Mouse (Mus musculus) kidney, embryonic 15.5 days (tissue): Measurements from ENCODE around the gene Ddx39. TPM values are rescaled to one million over a fixed set of nuclear protein-coding genes. Genes with fewer than 3 reads are reported as not detected.

Source experiments
- ATAC-seq: fragments of 200-750 bp; cut with Nextera tagmentation; replicated peaks from 2 replicates; pipeline ENCODE4 v1.8.0; 2017; ENCODE audit warnings: moderate TSS enrichment; ENCODE audit not compliant: low FRiP score
- H3K27ac ChIP-seq: fragments of 300-500 bp; sonication (generic); 2 replicates; pipeline ENCODE4 v1.5.1; 2015; ENCODE audit warnings: mild to moderate bottlenecking, inconsistent platforms
- H3K27me3 ChIP-seq: fragments of 300-500 bp; sonication (generic); 2 replicates; pipeline ENCODE4 v1.6.1; 2015; ENCODE audit warnings: inconsistent platforms
- H3K36me3 ChIP-seq: fragments of 300-500 bp; sonication (generic); 2 replicates; pipeline ENCODE4 v1.6.1; 2015; ENCODE audit warnings: inconsistent platforms
- H3K4me1 ChIP-seq: fragments of 300-500 bp; sonication (generic); 2 replicates; pipeline ENCODE4 v1.6.1; 2015; ENCODE audit warnings: inconsistent platforms
- H3K4me2 ChIP-seq: fragments of 300-500 bp; sonication (generic); 2 replicates; pipeline ENCODE4 v1.6.1; 2015; ENCODE audit warnings: moderate library complexity, mild to moderate bottlenecking, inconsistent platforms
- H3K4me3 ChIP-seq: fragments of 300-500 bp; sonication (generic); replicated peaks from 2 replicates; pipeline ENCODE4 v1.5.1; 2015; ENCODE audit warnings: mild to moderate bottlenecking, inconsistent platforms
- H3K9ac ChIP-seq: fragments of 300-500 bp; sonication (generic); 2 replicates; pipeline ENCODE4 v1.6.1; 2015; ENCODE audit warnings: mild to moderate bottlenecking, inconsistent platforms
- H3K9me3 ChIP-seq: fragments of 300-500 bp; sonication (generic); replicated peaks from 2 replicates; pipeline ENCODE4 v1.6.1; 2016; ENCODE audit warnings: inconsistent platforms
- WGBS: fragments of 180-500 bp; shearing (Covaris S2); methylation state at CpG from one replicate; pipeline ENCODE4 v1.1.7; 2015; ENCODE audit warnings: mixed read lengths; 5-methylcytosine and 5-hydroxymethylcytosine counted together
- polyA plus RNA-seq: library from polyadenylated mRNA; unstranded; fragments of >200 nt; fragmentation: Nextera tagmentation; extraction: Ambion mirVana; gene quantifications from 2 replicates; pipeline ENCODE4 v1.2.1, GENCODE M21; 2015

The Ddx39 gene
- 189 and 192 TPM in 2 replicates for polyA plus RNA-seq

DNA sequence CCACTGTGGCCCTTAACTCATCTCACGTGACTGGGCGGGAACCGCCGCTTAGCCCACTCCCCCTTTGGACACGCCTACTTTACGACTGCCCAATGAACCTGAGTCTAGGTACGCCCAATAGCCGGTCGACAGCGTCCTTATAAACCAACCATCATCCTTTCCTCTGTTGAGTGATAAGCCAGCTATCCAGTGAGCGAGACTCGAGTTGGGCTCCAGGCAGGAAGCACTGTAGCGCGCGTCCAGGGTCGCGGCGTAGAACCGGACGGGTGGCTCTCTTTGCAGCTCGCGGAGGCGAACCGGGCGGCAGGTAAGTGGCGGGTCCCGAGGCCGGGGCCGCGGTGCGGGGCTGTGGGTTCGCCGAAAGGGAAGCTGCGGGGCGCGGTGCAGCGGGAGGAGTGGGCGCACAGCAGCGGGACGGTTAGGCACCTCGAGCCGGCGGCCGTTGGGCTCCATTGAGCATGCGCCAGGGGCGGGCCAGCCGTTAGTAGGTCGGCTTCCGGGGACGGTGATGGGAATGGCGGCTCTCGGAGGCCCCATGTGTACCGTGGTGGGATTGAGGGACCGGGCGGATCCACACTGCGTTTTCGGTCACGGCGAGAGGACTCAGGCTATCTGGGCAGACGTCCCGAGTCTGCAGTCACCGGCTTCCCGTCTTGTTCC lies at the start of gene Ddx39:
Gene Ddx39 (plus strand): TSS at position 147 of the 660 bp plus-strand sequence.
- Histone ChIP-seq H3K9ac (peak within 1 kb of the TSS; percentile 87), H3K27ac (peak within 1 kb of the TSS; percentile 96), H3K27me3 (no peaks in the 10 kb centered on the region), H3K9me3 (no peaks in the 10 kb centered on the region), H3K4me1 (peaks cover 20% of the 10 kb centered on the region), H3K36me3 (peaks cover 15% of the 10 kb centered on the region), H3K4me2 (peak within 1 kb of the TSS; percentile 82), H3K4me3 (peak within 1 kb of the TSS; percentile 96)
- under 1% methylated on average over 63 of the region's 63 CpGs for WGBS
- ATAC-seq: peak; percentile 100

DNA sequence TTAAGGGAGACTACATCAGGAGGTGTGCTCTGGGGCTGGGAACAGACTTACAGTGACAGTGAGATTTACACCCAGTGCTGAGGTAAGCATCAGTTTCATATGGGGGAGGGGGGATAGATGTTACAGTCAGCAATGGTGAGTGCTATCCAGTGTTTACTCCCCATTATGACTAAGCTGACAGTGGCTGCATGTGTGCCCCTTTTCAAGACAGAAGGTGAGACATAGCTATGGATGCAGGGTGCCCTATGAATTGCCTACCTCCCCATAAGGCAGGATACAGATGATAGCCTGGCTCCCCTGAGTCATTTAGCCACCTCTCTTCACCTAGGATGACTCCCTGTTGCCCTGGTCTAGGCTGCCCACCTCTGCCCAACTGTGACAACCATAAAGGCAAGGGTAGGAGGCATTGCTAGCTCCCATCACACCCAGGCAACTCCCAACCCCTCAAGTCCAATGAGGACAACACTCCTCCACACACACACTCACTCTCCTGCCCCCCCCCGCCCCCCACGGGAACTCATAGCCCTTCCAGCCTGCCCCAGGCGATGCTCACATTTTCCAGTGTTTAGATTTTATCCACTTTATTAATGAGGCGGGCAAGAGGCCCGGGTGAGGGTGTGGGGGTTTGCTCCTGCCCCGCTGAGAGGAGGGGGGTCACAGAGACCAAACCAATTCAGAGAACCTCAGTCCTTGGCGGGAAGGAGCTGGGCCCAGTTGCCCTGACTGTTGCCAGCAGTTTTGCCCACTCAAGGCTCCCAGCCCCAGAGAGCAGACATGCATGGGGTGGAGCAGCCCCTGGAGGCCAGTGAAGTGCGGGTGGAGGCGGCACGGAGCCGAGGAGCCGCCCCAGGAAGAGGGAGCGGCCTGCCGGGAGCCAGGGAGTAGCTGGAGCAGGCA lies 48.8 kb upstream of the Ddx39 start, which contains the start of gene Ptger1:
Gene Ptger1 (plus strand): TSS at position 710 of the 897 bp plus-strand sequence.
- peaks cover 40% of the 10 kb centered on the region for H3K36me3 ChIP-seq
- H3K4me2 ChIP-seq: peak within 1 kb of the TSS; percentile 76
- ATAC-seq: peak; percentile 26
- 0 out of 2 replicates have a peak, but pooled peaks cover 4% of the 10 kb centered on the region for H3K27me3 ChIP-seq
- H3K9me3 ChIP-seq: no peaks in the 10 kb centered on the region
- H3K4me1 ChIP-seq: peaks cover 83% of the 10 kb centered on the region
- 0 out of 2 replicates have a peak within 1 kb of the TSS, but pooled peaks have one; percentile 11 for H3K9ac ChIP-seq
- WGBS: 20% methylated on average over 14 of the region's 14 CpGs
- peak within 1 kb of the TSS; percentile 88 for H3K27ac ChIP-seq
- peak within 1 kb of the TSS; percentile 12; the same call in 1 of the 2 replicates for H3K4me3 ChIP-seq

DNA sequence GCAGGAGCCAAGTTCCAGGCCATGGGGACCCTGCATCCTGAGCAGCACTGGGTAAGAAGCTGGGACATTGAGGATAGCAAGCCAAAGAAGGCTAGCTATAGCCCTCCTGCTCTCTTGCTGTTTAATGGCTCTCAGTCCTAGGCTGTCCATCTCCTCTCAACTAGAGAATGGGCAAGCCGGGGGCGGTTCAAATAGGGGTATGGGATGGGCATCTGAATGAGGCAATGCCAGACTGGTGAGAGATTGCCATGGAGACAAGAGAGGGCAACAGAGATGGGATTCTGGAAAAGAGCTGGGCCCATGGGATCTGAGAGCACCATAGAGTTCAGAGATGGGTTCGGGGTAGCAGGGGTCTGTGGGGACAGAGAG lies 48.1 kb upstream of the Ddx39 start:
- 89% methylated on average over 3 of the region's 3 CpGs for WGBS

DNA sequence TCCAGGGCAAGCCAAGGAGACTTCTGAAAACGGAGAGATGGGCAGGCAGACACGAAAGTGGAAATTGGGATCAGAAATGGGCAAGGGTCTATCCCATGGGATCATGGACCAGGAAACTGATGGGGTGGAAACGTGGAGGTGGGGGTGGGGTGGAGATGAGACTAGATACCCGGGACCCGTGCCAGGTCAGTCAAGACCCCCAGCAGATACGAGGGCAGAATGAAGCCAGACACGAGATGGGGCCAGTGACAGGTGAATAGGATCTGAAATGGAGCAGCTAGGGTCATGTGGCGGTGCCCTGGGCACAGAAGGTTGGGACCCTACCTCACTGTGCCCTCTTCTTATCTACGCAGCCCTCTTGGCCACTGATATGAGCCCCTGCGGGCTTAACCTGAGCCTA lies 47.5 kb upstream of the Ddx39 start:
- ATAC-seq: no peak
- peak overlapping the region; percentile 76 for H3K4me2 ChIP-seq
- 83% methylated on average over 10 of the region's 10 CpGs for WGBS
- H3K36me3 ChIP-seq: peaks cover 53% of the 10 kb centered on the region
- no peak overlapping the region for H3K27ac ChIP-seq
- H3K4me3 ChIP-seq: 0 out of 2 replicates have a peak overlapping the region, but pooled peaks have one; percentile 44
- no peak overlapping the region for H3K9ac ChIP-seq
- H3K27me3 ChIP-seq: 0 out of 2 replicates have a peak, but pooled peaks cover 4% of the 10 kb centered on the region
- no peaks in the 10 kb centered on the region for H3K9me3 ChIP-seq
- H3K4me1 ChIP-seq: peaks cover 70% of the 10 kb centered on the region

More for the DNA sequence above, 48.1 kb upstream of the Ddx39 start:
- Histone ChIP-seq H3K4me2 (peak overlapping the region; percentile 44), H3K4me3 (peak overlapping the region; percentile 12; the same call in 1 of the 2 replicates), H3K9me3 (no peaks in the 10 kb centered on the region), H3K9ac (0 out of 2 replicates have a peak overlapping the region, but pooled peaks have one; percentile 11), H3K27ac (peak overlapping the region; percentile 88), H3K36me3 (peaks cover 46% of the 10 kb centered on the region), H3K27me3 (0 out of 2 replicates have a peak, but pooled peaks cover 4% of the 10 kb centered on the region), H3K4me1 (peaks cover 77% of the 10 kb centered on the region)
- ATAC-seq: no peak

DNA sequence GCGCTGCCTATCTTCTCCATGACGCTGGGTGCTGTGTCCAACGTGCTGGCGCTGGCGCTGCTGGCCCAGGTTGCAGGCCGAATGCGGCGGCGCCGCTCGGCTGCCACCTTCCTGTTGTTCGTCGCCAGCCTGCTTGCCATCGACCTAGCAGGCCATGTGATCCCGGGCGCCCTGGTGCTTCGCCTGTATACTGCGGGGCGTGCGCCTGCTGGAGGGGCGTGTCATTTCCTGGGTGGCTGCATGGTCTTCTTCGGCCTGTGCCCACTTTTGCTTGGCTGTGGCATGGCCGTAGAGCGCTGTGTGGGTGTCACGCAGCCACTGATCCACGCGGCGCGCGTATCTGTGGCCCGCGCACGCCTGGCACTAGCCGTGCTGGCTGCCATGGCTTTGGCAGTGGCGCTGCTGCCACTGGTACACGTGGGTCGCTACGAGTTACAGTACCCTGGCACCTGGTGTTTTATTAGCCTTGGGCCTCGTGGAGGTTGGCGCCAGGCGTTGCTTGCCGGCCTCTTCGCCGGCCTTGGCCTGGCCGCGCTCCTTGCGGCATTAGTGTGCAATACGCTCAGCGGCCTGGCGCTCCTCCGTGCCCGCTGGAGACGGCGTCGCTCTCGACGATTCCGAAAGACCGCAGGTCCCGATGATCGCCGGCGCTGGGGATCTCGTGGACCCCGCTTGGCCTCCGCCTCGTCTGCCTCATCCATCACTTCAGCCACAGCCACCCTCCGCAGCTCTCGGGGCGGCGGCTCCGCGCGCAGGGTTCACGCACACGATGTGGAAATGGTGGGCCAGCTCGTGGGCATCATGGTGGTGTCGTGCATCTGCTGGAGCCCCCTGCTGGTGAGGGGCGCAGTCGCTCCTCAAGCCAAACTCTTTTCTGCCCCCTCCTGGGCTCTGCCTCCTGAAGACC lies 46.7 kb upstream of the Ddx39 start:
- Histone ChIP-seq H3K27ac (no peak overlapping the region), H3K4me3 (peak overlapping the region; percentile 44), H3K4me2 (peak overlapping the region; percentile 76), H3K9me3 (no peaks in the 10 kb centered on the region), H3K36me3 (peaks cover 58% of the 10 kb centered on the region), H3K27me3 (0 out of 2 replicates have a peak, but pooled peaks cover 4% of the 10 kb centered on the region), H3K9ac (peak overlapping the region; percentile 53; the same call in 1 of the 2 replicates), H3K4me1 (peaks cover 63% of the 10 kb centered on the region)
- ATAC-seq: peak; percentile 27
- WGBS: 21% methylated on average over 80 of the region's 80 CpGs

DNA sequence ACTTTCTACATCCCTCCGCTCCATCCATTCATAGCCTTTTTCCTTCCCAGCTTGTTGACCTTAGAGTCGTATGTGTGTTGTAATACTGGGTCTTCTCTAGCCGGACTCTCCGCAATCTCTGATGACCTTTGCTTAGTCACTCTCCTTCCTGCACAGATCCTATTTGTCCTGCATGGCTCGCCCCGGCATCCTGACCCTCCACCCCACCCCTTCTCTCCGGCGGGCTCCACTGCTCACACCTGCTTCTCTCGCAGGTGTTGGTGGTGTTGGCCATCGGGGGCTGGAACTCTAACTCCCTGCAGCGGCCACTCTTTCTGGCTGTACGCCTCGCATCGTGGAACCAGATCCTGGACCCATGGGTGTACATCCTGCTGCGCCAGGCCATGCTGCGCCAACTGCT lies 46.0 kb upstream of the Ddx39 start:
- Histone ChIP-seq H3K36me3 (peaks cover 58% of the 10 kb centered on the region), H3K4me3 (no peak overlapping the region), H3K9me3 (no peaks in the 10 kb centered on the region), H3K27me3 (0 out of 2 replicates have a peak, but pooled peaks cover 4% of the 10 kb centered on the region), H3K4me2 (peak overlapping the region; percentile 76; the same call in 1 of the 2 replicates), H3K27ac (no peak overlapping the region), H3K9ac (no peak overlapping the region), H3K4me1 (peaks cover 55% of the 10 kb centered on the region)
- WGBS: 72% methylated on average over 16 of the region's 16 CpGs
- no peak for ATAC-seq

DNA sequence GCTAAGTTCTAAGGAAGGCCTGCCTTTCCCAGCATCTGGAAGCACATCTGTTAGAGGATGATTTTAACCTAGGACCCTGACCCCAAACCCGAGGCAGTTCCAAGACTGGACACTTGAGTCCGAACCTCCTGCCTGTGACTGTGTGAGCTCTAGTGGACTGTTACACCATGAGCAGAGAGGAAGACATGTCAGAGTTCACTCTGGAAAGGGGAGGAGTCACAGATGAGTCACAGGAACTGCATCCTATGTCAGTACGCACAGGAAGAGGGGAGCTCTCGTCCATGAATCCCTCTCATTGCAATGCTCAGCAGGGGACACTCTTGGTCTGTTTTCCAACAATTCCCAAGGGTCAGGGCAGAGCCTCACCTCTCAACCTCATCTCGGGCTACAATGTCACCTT lies 42.0 kb upstream of the Ddx39 start:
- Histone ChIP-seq H3K36me3 (peaks cover 84% of the 10 kb centered on the region), H3K9me3 (no peaks in the 10 kb centered on the region), H3K27ac (0 out of 2 replicates have a peak overlapping the region, but pooled peaks have one; percentile 23), H3K27me3 (0 out of 2 replicates have a peak, but pooled peaks cover 3% of the 10 kb centered on the region), H3K4me1 (peaks cover 16% of the 10 kb centered on the region), H3K4me2 (no peak overlapping the region), H3K9ac (no peak overlapping the region), H3K4me3 (no peak overlapping the region)
- WGBS: 58% methylated on average over 5 of the region's 5 CpGs
- ATAC-seq: no peak

DNA sequence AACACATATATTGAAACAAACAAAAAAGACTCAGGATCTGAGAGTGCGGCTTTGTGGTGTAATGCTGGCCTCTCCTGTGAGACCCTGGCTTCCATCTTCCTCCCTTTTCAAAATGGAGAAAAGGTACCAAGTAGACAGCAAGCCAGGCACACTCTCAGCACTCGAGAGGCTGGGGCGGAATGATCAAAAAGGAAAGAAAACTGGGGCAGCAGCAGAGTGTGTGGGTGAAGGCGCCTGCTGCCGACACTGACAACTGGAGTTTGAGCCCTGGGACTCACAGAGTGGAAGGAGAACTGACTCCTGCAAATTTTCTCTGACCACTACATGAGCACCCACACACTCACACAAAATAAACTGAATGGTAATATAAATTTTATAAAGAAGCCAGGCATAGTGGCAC lies 40.5 kb upstream of the Ddx39 start:
- Histone ChIP-seq H3K36me3 (peaks cover 95% of the 10 kb centered on the region), H3K4me3 (no peak overlapping the region), H3K27ac (no peak overlapping the region), H3K27me3 (no peaks in the 10 kb centered on the region), H3K9ac (no peak overlapping the region), H3K4me2 (no peak overlapping the region), H3K4me1 (peaks cover under 1% of the 10 kb centered on the region; the same call in 1 of the 2 replicates), H3K9me3 (no peaks in the 10 kb centered on the region)
- WGBS: 92% methylated on average over 5 of the region's 5 CpGs
- no peak for ATAC-seq

DNA sequence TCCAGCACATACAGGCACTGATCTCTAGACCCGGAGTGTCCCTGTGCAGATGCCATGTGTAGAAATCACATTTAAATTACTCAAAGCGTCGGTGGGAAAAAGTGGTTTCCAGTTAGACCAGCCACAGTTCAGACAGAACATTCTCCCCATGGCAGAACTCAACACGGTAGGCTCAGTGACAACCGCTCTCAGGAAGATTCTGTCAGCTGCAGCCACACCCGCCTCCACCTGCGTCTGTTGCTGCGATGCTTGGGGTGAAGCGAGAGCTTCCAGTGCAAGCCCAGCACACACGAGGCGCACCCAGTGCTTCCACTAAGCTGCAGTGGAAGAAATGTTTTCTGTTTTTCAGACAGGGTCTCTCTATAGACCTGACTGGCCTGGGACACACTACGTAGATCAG lies 35.1 kb upstream of the Ddx39 start:
- Histone ChIP-seq H3K4me1 (peaks cover 9% of the 10 kb centered on the region), H3K27ac (no peak overlapping the region), H3K9ac (no peak overlapping the region), H3K4me2 (no peak overlapping the region), H3K27me3 (no peaks in the 10 kb centered on the region), H3K36me3 (peaks cover 87% of the 10 kb centered on the region), H3K9me3 (no peaks in the 10 kb centered on the region), H3K4me3 (no peak overlapping the region)
- WGBS: 93% methylated on average over 12 of the region's 12 CpGs
- no peak for ATAC-seq

DNA sequence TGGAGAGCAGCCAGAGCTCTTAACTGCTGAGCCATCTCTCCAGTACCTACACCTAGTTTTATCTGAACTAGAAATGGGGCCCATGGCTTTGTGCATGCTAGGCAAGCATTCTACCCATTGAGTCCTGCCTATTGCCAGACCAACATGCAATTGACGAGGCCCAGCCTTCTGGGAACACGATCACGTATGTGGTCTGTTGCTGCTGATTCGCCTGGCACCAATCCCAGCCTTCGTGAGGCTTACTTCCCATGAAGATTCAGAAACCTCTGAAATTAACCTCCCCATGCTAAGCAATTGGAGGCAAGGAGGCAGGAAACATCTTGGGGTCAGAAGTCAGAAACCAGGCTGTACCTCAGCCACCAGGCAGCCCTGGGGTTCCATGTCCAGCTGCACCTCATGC lies 34.4 kb upstream of the Ddx39 start:
- Histone ChIP-seq H3K36me3 (peaks cover 89% of the 10 kb centered on the region), H3K27ac (peak overlapping the region; percentile 68), H3K9me3 (no peaks in the 10 kb centered on the region), H3K9ac (no peak overlapping the region), H3K4me3 (no peak overlapping the region), H3K4me2 (peak overlapping the region; percentile 26; the same call in 1 of the 2 replicates), H3K27me3 (no peaks in the 10 kb centered on the region), H3K4me1 (peaks cover 9% of the 10 kb centered on the region)
- WGBS: 77% methylated on average over 5 of the region's 5 CpGs
- ATAC-seq: no peak

DNA sequence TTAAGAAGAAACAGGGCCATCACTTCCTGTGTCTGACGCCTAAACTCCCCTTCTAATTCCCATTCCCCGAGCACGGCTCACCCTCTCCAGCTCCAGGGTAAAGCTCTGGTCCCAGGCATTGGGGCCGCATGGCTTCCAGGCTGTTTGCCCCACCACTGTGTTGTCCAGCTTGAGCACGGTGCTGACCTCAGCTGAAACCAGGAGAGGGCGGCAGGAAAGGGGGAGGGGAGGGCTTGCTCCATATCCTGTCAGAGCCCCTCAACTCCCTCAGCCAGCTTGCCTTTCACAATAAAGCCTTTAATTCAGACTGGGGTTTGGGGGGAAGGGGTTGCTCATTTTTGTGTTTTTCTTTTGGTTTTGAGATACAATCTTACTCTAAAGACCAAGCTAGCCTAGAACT lies 33.9 kb upstream of the Ddx39 start:
- H3K27ac ChIP-seq: peak overlapping the region; percentile 68
- no peaks in the 10 kb centered on the region for H3K9me3 ChIP-seq
- H3K4me2 ChIP-seq: peak overlapping the region; percentile 26; the same call in 1 of the 2 replicates
- ATAC-seq: peak; percentile 83
- no peak overlapping the region; the same call in 1 of the 2 replicates for H3K9ac ChIP-seq
- 12% methylated on average over 6 of the region's 6 CpGs for WGBS
- peaks cover 9% of the 10 kb centered on the region for H3K4me1 ChIP-seq
- H3K36me3 ChIP-seq: peaks cover 89% of the 10 kb centered on the region
- no peak overlapping the region for H3K4me3 ChIP-seq
- H3K27me3 ChIP-seq: no peaks in the 10 kb centered on the region
